Mouse (Mus musculus): Measurements from ENCODE around the gene Zfp346. TPM values are rescaled to one million over a fixed set of nuclear protein-coding genes. Genes with fewer than 3 reads are reported as not detected.
A peak's percentile ranks its signal among the peaks of the same experiment; 100 is the strongest.

The Zfp346 gene
- polyA plus RNA-seq, 1 experiment from 2014 or later: 29.5 TPM

DNA sequence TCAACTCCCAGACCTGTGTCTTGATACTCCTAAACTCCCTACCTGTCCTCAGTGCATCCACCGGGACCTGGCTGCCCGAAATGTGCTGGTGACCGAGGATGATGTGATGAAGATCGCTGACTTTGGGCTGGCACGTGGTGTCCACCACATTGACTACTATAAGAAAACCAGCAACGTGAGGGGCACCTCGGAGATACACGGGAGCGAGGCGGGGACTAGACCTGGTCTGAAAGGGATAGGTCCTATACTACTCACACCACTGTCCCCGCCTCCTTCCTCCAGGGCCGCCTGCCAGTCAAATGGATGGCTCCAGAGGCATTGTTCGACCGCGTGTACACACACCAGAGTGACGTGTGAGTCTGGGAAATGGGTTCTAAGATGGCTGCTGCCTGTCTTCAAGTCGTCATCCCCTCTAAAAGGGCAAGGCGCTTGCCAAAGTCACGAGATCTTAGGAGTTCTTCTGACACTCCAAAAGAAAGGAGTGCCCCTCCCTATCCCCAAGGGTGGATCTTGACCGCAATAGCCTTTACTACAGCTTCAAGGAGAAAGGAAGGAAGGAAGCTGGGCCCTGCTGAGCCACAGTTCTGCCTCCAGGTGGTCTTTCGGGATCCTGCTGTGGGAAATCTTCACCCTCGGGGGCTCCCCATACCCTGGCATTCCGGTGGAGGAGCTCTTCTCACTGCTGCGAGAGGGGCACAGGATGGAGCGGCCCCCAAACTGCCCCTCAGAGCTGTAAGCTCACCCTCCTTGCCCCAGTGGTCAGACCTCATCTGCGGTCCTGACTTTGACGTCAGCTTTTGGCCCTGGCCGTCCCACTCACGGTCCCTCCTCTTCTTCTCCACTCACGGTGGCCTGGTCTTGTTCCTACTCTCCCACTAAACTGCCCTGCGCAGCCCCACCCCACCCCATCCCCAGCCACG, 62.0 kb downstream of the Zfp346 start:
- no peaks in the 10 kb centered on the region for H3K36me3 ChIP-seq (ENCODE audit: control insufficient read depth, insufficient read depth, low read length)
- H3K4me2 ChIP-seq (ENCODE audit: low read length): no peak overlapping the region
- no peak overlapping the region for H3K27ac ChIP-seq (ENCODE audit: low read length)
- no peaks in the 10 kb centered on the region for H3K9me3 ChIP-seq (replicated peaks; ENCODE audit: control insufficient read depth, low read length, poor library complexity, severe bottlenecking)
- no peak overlapping the region for H3K4me3 ChIP-seq (ENCODE audit: low read depth, low read length)
- peaks cover 15% of the 10 kb centered on the region for H3K4me1 ChIP-seq (ENCODE audit: control insufficient read depth, insufficient read depth, low read length)
- no peaks in the 10 kb centered on the region for H3K27me3 ChIP-seq (ENCODE audit: control insufficient read depth, insufficient read depth, low read depth, low read length)
- no peak overlapping the region for H3K9ac ChIP-seq (ENCODE audit: low read depth, low read length)
- WGBS: 92% methylated on average over 32 of the region's 32 CpGs
- no peak for ATAC-seq

- no peak overlapping the region for H3K9ac ChIP-seq (ENCODE audit: low read depth, low read length)
- H3K4me3 ChIP-seq (ENCODE audit: low read depth, low read length): no peak overlapping the region
- H3K4me2 ChIP-seq (ENCODE audit: low read length): no peak overlapping the region
- WGBS: 76% methylated on average over 11 of the region's 11 CpGs
- H3K27ac ChIP-seq (ENCODE audit: low read length): no peak overlapping the region
- peaks cover 15% of the 10 kb centered on the region for H3K4me1 ChIP-seq (ENCODE audit: control insufficient read depth, insufficient read depth, low read length)
- no peaks in the 10 kb centered on the region for H3K27me3 ChIP-seq (ENCODE audit: control insufficient read depth, insufficient read depth, low read depth, low read length)
- H3K9me3 ChIP-seq (replicated peaks; ENCODE audit: control insufficient read depth, low read length, poor library complexity, severe bottlenecking): no peaks in the 10 kb centered on the region
- H3K36me3 ChIP-seq (ENCODE audit: control insufficient read depth, insufficient read depth, low read length): no peaks in the 10 kb centered on the region
- no peak for ATAC-seq
These were observed 62.7 kb downstream of the Zfp346 start for GRCm38 (mm10) chr13:55167798-55168197.

DNA sequence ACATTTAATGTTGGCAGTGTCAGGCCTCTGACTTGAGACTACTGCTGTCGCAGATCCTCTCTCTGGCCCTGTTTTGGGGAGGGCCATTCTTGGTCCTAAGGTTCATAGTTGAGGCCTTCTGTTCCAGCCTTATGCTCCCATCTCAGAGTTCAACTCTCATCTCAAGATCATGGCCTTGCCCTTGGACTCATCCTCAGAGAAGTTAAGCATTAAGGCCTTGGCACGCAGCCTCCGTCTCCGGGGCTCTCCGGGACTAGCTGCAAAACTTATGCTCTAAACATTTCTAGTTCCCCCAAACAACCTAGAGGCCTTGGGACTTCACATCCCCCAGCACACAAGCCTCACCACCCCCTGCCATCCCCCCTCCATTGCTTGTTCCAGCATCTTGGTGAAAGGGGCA, 63.1 kb downstream of the Zfp346 start:
- H3K4me3 ChIP-seq (ENCODE audit: low read depth, low read length): no peak overlapping the region
- H3K9ac ChIP-seq (ENCODE audit: low read depth, low read length): no peak overlapping the region
- H3K9me3 ChIP-seq (replicated peaks; ENCODE audit: control insufficient read depth, low read length, poor library complexity, severe bottlenecking): no peaks in the 10 kb centered on the region
- ATAC-seq: no peak
- no peak overlapping the region for H3K4me2 ChIP-seq (ENCODE audit: low read length)
- H3K36me3 ChIP-seq (ENCODE audit: control insufficient read depth, insufficient read depth, low read length): no peaks in the 10 kb centered on the region
- peaks cover 15% of the 10 kb centered on the region for H3K4me1 ChIP-seq (ENCODE audit: control insufficient read depth, insufficient read depth, low read length)
- no peaks in the 10 kb centered on the region for H3K27me3 ChIP-seq (ENCODE audit: control insufficient read depth, insufficient read depth, low read depth, low read length)
- WGBS: 93% methylated on average over 5 of the region's 5 CpGs
- H3K27ac ChIP-seq (ENCODE audit: low read length): no peak overlapping the region

GRCm38 (mm10) chr13:55168958-55169369, 63.9 kb downstream of the Zfp346 start:
- Histone ChIP-seq H3K4me3 (ENCODE audit: low read depth, low read length) (no peak overlapping the region), H3K36me3 (ENCODE audit: control insufficient read depth, insufficient read depth, low read length) (no peaks in the 10 kb centered on the region), H3K27ac (ENCODE audit: low read length) (0 out of 2 replicates have a peak overlapping the region, but pooled peaks have one; percentile 40), H3K9me3 (replicated peaks; ENCODE audit: control insufficient read depth, low read length, poor library complexity, severe bottlenecking) (no peaks in the 10 kb centered on the region), H3K9ac (ENCODE audit: low read depth, low read length) (no peak overlapping the region), H3K27me3 (ENCODE audit: control insufficient read depth, insufficient read depth, low read depth, low read length) (no peaks in the 10 kb centered on the region), H3K4me2 (ENCODE audit: low read length) (no peak overlapping the region), H3K4me1 (ENCODE audit: control insufficient read depth, insufficient read depth, low read length) (peaks cover 15% of the 10 kb centered on the region)
- peak; percentile 80 for ATAC-seq
- WGBS: 33% methylated on average over 13 of the region's 13 CpGs

DNA sequence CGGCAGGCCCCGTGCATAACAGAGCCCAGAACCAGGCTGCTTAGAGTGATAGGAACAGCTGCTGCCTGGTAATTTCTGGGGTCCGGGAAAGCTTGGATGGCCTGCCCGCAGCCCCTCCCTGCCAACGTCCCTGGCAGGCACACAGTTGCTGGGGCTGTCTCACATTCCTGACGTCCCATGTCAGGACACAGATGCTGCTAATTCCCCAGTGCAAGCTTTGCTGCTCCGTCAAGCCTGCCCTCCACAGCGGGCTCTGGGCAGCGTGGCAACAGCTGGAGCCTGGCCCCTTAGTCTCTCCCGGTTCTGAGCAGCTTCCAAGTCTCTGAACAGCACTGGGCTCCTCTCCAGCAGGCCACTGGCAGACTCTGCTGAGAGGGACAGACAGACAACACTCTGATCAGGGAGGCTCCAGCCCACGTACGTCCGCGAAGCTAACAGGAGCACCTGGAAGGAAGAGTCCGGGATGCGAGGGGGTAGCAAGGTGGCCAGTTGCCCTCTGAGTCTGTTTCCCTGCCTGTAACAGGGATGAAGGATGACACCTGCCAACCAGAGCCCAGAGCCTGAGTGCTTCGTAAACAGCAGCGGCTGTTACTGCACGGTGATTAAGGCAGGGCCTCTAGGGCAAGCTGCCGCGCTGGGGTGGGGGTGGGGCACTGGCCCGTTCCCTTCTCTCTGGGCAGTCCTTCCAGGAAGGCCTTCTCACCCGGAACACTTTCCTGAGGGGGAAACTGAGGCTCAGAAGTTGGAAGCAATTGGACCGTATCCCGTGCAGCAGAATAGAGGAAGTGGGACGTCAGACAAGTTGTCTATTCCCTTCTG, 66.6 kb downstream of the Zfp346 start:
- Histone ChIP-seq H3K4me3 (ENCODE audit: low read depth, low read length) (no peak overlapping the region), H3K27ac (ENCODE audit: low read length) (no peak overlapping the region), H3K9ac (ENCODE audit: low read depth, low read length) (no peak overlapping the region)

DNA sequence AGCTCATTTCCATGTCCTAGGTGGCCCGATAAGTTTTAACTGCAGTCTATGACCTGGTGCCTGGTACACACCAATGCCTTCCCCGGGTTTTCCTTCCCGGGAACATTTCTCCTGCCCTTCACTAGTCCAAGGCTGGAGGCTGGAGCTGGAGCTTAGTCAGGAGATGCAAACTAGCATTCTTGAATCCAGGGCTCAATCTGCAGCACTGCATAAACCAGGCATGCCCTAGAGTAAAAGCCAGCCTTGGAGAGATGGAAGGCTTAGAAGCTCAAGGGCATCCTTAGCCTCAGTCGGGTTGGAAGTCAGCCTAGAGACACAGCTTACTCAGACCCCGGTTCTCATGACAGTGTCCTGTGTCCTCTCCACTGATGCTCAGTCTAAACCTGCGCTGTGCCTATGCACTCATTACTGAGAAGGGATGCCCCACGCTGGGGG, 67.2 kb downstream of the Zfp346 start:
- no peak overlapping the region for H3K27ac ChIP-seq (ENCODE audit: low read length)
- no peak overlapping the region for H3K4me3 ChIP-seq (ENCODE audit: low read depth, low read length)
- H3K4me1 ChIP-seq (ENCODE audit: control insufficient read depth, insufficient read depth, low read length): peaks cover 15% of the 10 kb centered on the region
- H3K4me2 ChIP-seq (ENCODE audit: low read length): no peak overlapping the region
- ATAC-seq: no peak
- no peaks in the 10 kb centered on the region for H3K27me3 ChIP-seq (ENCODE audit: control insufficient read depth, insufficient read depth, low read depth, low read length)
- H3K36me3 ChIP-seq (ENCODE audit: control insufficient read depth, insufficient read depth, low read length): no peaks in the 10 kb centered on the region
- H3K9me3 ChIP-seq (replicated peaks; ENCODE audit: control insufficient read depth, low read length, poor library complexity, severe bottlenecking): no peaks in the 10 kb centered on the region
- no peak overlapping the region for H3K9ac ChIP-seq (ENCODE audit: low read depth, low read length)
- WGBS: 45% methylated on average over 7 of the region's 7 CpGs

More for the DNA sequence above, 66.6 kb downstream of the Zfp346 start:
- Histone ChIP-seq H3K9me3 (replicated peaks; ENCODE audit: control insufficient read depth, low read length, poor library complexity, severe bottlenecking) (no peaks in the 10 kb centered on the region), H3K27me3 (ENCODE audit: control insufficient read depth, insufficient read depth, low read depth, low read length) (no peaks in the 10 kb centered on the region), H3K4me1 (ENCODE audit: control insufficient read depth, insufficient read depth, low read length) (peaks cover 15% of the 10 kb centered on the region), H3K36me3 (ENCODE audit: control insufficient read depth, insufficient read depth, low read length) (no peaks in the 10 kb centered on the region), H3K4me2 (ENCODE audit: low read length) (peak overlapping the region; percentile 29; the same call in 1 of the 2 replicates)
- ATAC-seq: peak; percentile 57
- WGBS: 16% methylated on average over 26 of the region's 26 CpGs

GRCm38 (mm10) chr13:55174347-55174746, 69.2 kb downstream of the Zfp346 start:
- Histone ChIP-seq H3K36me3 (ENCODE audit: control insufficient read depth, insufficient read depth, low read length) (no peaks in the 10 kb centered on the region), H3K9me3 (replicated peaks; ENCODE audit: control insufficient read depth, low read length, poor library complexity, severe bottlenecking) (no peaks in the 10 kb centered on the region), H3K4me3 (ENCODE audit: low read depth, low read length) (no peak overlapping the region), H3K27me3 (ENCODE audit: control insufficient read depth, insufficient read depth, low read depth, low read length) (no peaks in the 10 kb centered on the region), H3K27ac (ENCODE audit: low read length) (no peak overlapping the region), H3K4me1 (ENCODE audit: control insufficient read depth, insufficient read depth, low read length) (peaks cover 12% of the 10 kb centered on the region), H3K4me2 (ENCODE audit: low read length) (no peak overlapping the region), H3K9ac (ENCODE audit: low read depth, low read length) (no peak overlapping the region)
- WGBS: 75% methylated on average over 11 of the region's 11 CpGs
- ATAC-seq: no peak

DNA sequence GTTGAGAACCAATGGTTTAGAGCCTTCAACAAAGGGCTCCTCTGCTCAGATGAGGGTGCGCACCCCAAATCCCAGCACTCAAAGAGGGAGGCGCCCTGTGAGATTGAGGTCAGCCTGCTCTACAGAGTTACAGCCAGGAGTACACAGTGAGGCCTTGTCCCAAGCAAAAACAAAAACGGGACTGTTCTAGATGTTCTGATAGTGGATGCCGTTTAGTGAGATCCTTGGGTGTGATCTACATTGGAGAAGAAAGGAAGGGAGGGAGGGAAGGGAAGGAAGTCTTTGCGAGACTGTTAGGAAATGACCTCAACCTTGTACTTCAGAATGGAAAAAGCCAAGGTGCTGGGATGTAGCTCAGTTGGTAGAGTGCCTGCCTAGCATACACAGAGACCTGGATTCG, 71.2 kb downstream of the Zfp346 start:
- Histone ChIP-seq H3K9ac (ENCODE audit: low read depth, low read length) (no peak overlapping the region), H3K9me3 (replicated peaks; ENCODE audit: control insufficient read depth, low read length, poor library complexity, severe bottlenecking) (no peaks in the 10 kb centered on the region), H3K27me3 (ENCODE audit: control insufficient read depth, insufficient read depth, low read depth, low read length) (no peaks in the 10 kb centered on the region), H3K4me1 (ENCODE audit: control insufficient read depth, insufficient read depth, low read length) (peaks cover 8% of the 10 kb centered on the region), H3K4me2 (ENCODE audit: low read length) (no peak overlapping the region), H3K4me3 (ENCODE audit: low read depth, low read length) (no peak overlapping the region), H3K36me3 (ENCODE audit: control insufficient read depth, insufficient read depth, low read length) (no peaks in the 10 kb centered on the region), H3K27ac (ENCODE audit: low read length) (no peak overlapping the region)
- ATAC-seq: no peak
- 93% methylated on average over 6 of the region's 6 CpGs for WGBS
